Mouse (Mus musculus): ENCODE results near the gene Habp4. TPM values are rescaled to one million over a fixed set of nuclear protein-coding genes. Genes with fewer than 3 reads are reported as not detected.

Gene Habp4
- polyA plus RNA-seq, 1 experiment: 8.3 TPM

DNA sequence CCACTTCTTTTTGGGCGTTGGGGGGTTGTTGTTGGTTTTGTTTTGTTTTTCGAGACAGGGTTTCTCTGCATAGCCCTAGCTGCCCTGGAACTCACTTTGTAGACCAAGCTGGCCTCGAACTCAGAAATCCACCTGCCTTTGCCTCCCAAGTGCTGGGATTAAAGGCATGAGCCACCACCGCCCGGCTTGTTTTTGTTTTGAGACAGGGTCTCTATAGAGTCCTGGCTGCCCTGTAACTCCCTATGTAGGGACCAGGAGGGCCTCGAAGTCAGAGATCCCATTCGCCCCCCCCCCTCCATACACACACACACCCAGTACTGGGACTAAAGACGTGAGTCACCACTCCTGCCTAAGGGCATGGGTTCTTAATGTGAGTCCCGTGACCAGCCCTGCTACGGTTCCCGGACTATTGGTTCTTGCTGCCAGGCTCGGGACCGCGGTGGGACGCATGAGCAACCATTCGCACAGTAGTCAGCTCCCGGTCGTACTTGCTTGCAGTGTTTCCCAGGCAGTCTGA is 7.8 kb upstream of the Habp4 start:
- Histone ChIP-seq H3K36me3 (ENCODE audit: control insufficient read depth, insufficient read depth, low read length) (no peaks in the 10 kb centered on the region), H3K4me3 (ENCODE audit: extremely low read depth, insufficient read depth, insufficient read length) (peak overlapping the region; percentile 96), H3K27me3 (ENCODE audit: control insufficient read depth, insufficient read depth, low read length) (no peaks in the 10 kb centered on the region), H3K27ac (ENCODE audit: insufficient read depth, low read length) (peak overlapping the region; percentile 25; the same call in 1 of the 2 replicates), H3K4me1 (ENCODE audit: control insufficient read depth, insufficient read depth, insufficient read length) (no peaks in the 10 kb centered on the region; the same call in 1 of the 2 replicates)
- no peak for TF ChIP-seq CTCF (IDR thresholded peaks at IDR 0.05; ENCODE audit: extremely low read depth, insufficient read depth, insufficient read length, insufficient replicate concordance)
- no peak for TF ChIP-seq POLR2A (IDR thresholded peaks at IDR 0.05; ENCODE audit: low read depth, low read length)
- WGBS: 2% methylated on average over 18 of the region's 18 CpGs
- peak in 1 of 2 experiments; percentile 35 for DNase-seq (ENCODE audit: low read depth in 1 of 2, low spot score in 2 of 2)

DNA sequence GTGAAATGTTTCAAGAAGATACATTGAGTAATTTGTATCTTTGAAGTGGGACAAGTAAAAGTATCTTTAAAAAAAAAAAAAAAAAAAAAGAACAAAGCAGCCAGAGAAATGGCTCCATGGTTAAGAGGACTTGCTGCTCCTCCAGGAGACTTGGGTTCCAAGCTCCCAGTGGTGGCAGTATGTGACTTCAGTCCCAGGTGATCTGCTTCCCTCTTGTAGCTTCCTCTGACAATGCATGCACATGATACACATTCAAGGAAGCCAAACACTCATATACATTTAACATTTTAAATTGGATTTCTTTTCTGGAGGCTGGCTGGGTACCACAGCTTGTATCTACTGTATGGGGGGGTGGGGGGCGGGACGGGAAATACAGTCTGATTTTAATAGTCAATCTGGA is 7.0 kb upstream of the Habp4 start:
- TF ChIP-seq POLR2A (IDR thresholded peaks at IDR 0.05; ENCODE audit: low read depth, low read length): no peak
- TF ChIP-seq CTCF (IDR thresholded peaks at IDR 0.05; ENCODE audit: extremely low read depth, insufficient read depth, insufficient read length, insufficient replicate concordance): no peak
- H3K27me3 ChIP-seq (ENCODE audit: control insufficient read depth, insufficient read depth, low read length): no peaks in the 10 kb centered on the region
- no peak overlapping the region for H3K4me3 ChIP-seq (ENCODE audit: extremely low read depth, insufficient read depth, insufficient read length)
- no peak for DNase-seq (ENCODE audit: low read depth in 1 of 2, low spot score in 2 of 2)
- H3K4me1 ChIP-seq (ENCODE audit: control insufficient read depth, insufficient read depth, insufficient read length): no peaks in the 10 kb centered on the region; the same call in 1 of the 2 replicates
- no peaks in the 10 kb centered on the region for H3K36me3 ChIP-seq (ENCODE audit: control insufficient read depth, insufficient read depth, low read length)
- WGBS: 78% methylated on average over 2 of the region's 2 CpGs
- no peak overlapping the region for H3K27ac ChIP-seq (ENCODE audit: insufficient read depth, low read length)

DNA sequence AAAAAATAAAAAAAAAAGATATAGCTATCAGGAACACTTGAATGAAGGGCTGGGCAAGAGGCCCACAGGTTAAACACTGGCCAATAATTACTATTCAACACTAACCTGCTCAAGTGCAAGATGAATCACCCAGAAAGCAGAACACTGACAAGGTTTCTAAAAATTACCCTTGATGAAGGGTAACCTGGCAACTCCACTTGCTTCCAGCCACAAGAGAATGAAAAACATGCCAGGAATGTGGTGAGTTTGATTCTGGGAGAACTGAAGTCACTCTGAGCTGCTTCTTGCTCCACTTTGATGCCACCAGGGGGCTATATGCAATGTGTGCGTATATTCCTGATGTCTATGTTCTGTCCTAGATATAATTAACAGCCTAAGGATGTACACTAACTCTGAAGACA is 6.5 kb upstream of the Habp4 start:
- H3K4me3 ChIP-seq (ENCODE audit: extremely low read depth, insufficient read depth, insufficient read length): no peak overlapping the region
- WGBS: 66% methylated on average over 1 of the region's 1 CpGs
- DNase-seq (ENCODE audit: low read depth in 1 of 2, low spot score in 2 of 2): no peak
- no peak overlapping the region for H3K27ac ChIP-seq (ENCODE audit: insufficient read depth, low read length)
- H3K4me1 ChIP-seq (ENCODE audit: control insufficient read depth, insufficient read depth, insufficient read length): no peaks in the 10 kb centered on the region; the same call in 1 of the 2 replicates
- H3K27me3 ChIP-seq (ENCODE audit: control insufficient read depth, insufficient read depth, low read length): no peaks in the 10 kb centered on the region
- TF ChIP-seq POLR2A (IDR thresholded peaks at IDR 0.05; ENCODE audit: low read depth, low read length) (no peak), CTCF (IDR thresholded peaks at IDR 0.05; ENCODE audit: extremely low read depth, insufficient read depth, insufficient read length, insufficient replicate concordance) (no peak)
- H3K36me3 ChIP-seq (ENCODE audit: control insufficient read depth, insufficient read depth, low read length): no peaks in the 10 kb centered on the region

DNA sequence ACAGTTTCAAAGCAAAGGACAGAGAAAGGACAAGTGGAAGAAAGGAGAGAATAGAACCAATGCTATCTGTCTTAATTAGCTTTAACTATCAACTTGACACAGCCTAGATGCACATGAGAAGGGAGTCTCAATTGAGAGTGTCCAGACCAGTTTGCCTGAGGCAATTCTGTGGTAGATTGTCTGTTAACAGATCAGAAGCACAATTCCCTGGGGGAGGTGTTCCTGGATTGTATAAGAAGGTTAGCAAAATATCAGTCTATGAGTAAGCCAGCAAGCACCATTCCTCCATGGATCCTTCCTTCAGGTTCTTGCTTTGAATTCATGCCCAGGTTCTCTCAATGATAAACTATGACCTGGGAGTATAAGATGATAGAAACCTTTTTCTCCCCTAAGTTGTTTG is 4.7 kb upstream of the Habp4 start:
- Histone ChIP-seq H3K4me1 (ENCODE audit: control insufficient read depth, insufficient read depth, insufficient read length) (peaks cover 4% of the 10 kb centered on the region), H3K27me3 (ENCODE audit: control insufficient read depth, insufficient read depth, low read length) (no peaks in the 10 kb centered on the region), H3K27ac (ENCODE audit: insufficient read depth, low read length) (no peak overlapping the region), H3K4me3 (ENCODE audit: extremely low read depth, insufficient read depth, insufficient read length) (no peak overlapping the region), H3K36me3 (ENCODE audit: control insufficient read depth, insufficient read depth, low read length) (no peaks in the 10 kb centered on the region)
- DNase-seq (ENCODE audit: low read depth in 1 of 2, low spot score in 2 of 2): no peak
- no peak for TF ChIP-seq POLR2A (IDR thresholded peaks at IDR 0.05; ENCODE audit: low read depth, low read length)
- TF ChIP-seq CTCF (IDR thresholded peaks at IDR 0.05; ENCODE audit: extremely low read depth, insufficient read depth, insufficient read length, insufficient replicate concordance): no peak

DNA sequence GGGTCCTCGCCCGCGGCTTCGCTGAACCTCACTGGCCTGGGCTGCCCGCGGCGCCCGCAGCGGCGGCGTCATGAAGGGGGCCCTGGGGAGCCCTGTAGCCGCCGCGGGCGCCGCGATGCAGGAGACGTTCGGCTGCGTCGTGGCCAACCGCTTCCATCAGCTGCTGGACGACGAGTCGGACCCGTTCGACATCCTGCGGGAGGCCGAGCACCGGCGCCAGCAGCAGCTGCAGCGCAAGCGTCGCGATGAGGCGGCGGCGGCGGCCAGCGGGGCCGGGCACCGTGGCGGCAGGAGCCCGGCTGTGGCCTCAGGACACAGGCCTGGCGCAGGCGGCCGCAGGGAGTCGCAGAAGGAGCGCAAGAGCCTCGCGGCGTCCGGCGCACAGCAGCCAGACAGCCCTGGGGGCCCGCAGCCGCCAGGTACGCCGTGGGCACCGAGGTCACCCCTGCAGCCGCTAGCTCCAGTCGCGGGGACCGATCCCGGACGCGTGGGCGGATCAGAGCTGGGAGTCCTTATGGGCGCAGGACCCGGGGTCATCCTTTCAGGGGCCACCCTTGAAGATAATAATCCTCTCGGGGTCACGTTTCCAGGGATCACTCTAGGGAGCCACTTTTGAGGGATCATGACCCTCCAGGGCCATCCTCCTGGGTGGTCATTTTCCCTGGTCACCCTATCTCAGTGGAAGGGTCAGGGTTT is 440 bp downstream of the Habp4 start:
- WGBS: under 1% methylated on average over 66 of the region's 71 CpGs
- peaks cover 13% of the 10 kb centered on the region for H3K4me1 ChIP-seq (ENCODE audit: control insufficient read depth, insufficient read depth, insufficient read length)
- TF ChIP-seq POLR2A (IDR thresholded peaks at IDR 0.05; ENCODE audit: low read depth, low read length) (no peak), CTCF (IDR thresholded peaks at IDR 0.05; ENCODE audit: extremely low read depth, insufficient read depth, insufficient read length, insufficient replicate concordance) (no peak)
- DNase-seq (ENCODE audit: low read depth in 1 of 2, low spot score in 2 of 2): peak in 1 of 2 experiments; percentile 37
- no peaks in the 10 kb centered on the region for H3K27me3 ChIP-seq (ENCODE audit: control insufficient read depth, insufficient read depth, low read length)
- peak overlapping the region; percentile 82 for H3K4me3 ChIP-seq (ENCODE audit: extremely low read depth, insufficient read depth, insufficient read length)
- H3K27ac ChIP-seq (ENCODE audit: insufficient read depth, low read length): peak overlapping the region; percentile 65
- no peaks in the 10 kb centered on the region for H3K36me3 ChIP-seq (ENCODE audit: control insufficient read depth, insufficient read depth, low read length)

DNA sequence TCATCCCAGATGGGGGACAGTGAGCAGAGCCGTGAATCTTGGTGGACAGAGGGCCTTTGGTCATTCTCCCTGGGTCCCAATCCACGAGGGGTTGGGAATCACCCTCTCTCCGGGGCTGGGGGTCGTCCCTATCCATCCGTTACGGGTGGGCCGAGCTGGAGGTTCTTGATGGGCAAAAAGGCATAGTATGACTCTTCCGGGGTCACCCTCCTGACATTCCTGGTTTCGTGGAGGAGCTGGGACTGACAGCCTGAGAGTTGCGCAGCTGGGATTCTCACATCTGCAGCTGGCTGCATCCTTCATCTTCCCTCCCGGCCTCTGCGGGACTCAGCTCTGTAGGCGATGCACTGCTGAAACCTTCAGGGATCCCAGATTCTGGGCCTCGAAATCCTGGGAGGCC is 1.0 kb downstream of the Habp4 start:
- TF ChIP-seq CTCF (IDR thresholded peaks at IDR 0.05; ENCODE audit: extremely low read depth, insufficient read depth, insufficient read length, insufficient replicate concordance) (no peak), POLR2A (IDR thresholded peaks at IDR 0.05; ENCODE audit: low read depth, low read length) (no peak)
- peaks cover 13% of the 10 kb centered on the region for H3K4me1 ChIP-seq (ENCODE audit: control insufficient read depth, insufficient read depth, insufficient read length)
- H3K27ac ChIP-seq (ENCODE audit: insufficient read depth, low read length): no peak overlapping the region
- 34% methylated on average over 14 of the region's 14 CpGs for WGBS
- H3K36me3 ChIP-seq (ENCODE audit: control insufficient read depth, insufficient read depth, low read length): no peaks in the 10 kb centered on the region
- DNase-seq (ENCODE audit: low read depth in 1 of 2, low spot score in 2 of 2): peak in 1 of 2 experiments; percentile 6
- no peaks in the 10 kb centered on the region for H3K27me3 ChIP-seq (ENCODE audit: control insufficient read depth, insufficient read depth, low read length)
- peak overlapping the region; percentile 82; the same call in 1 of the 2 replicates for H3K4me3 ChIP-seq (ENCODE audit: extremely low read depth, insufficient read depth, insufficient read length)

DNA sequence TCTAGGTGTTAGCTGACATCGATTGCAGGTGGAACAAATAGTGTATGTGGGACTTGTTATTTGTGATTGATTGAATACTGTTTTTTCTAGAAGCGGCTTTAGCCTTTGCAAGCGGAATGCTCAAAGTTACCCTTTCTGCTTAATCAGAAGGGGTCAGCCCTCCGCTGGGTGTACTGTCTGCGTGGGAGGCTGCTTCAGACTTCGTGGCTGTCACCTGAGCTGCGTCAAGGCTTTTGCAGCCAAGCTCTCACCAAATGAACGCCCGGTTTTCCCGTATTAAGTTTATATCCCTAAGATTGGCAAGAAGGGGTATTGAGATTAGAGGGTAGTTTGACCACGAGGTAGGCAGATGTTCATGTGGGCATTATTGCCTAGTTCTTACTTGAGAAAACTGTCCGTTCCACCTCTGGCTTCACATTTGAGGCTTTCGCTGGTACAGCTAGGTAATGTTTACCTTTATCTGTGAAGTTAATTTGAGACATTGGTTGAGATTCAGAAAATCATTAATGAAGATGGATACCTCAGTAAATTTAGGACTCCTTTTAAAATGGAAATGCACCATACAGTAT is 1.6 kb downstream of the Habp4 start:
- peaks cover 13% of the 10 kb centered on the region for H3K4me1 ChIP-seq (ENCODE audit: control insufficient read depth, insufficient read depth, insufficient read length)
- 78% methylated on average over 13 of the region's 13 CpGs for WGBS
- no peak overlapping the region for H3K27ac ChIP-seq (ENCODE audit: insufficient read depth, low read length)
- TF ChIP-seq CTCF (IDR thresholded peaks at IDR 0.05; ENCODE audit: extremely low read depth, insufficient read depth, insufficient read length, insufficient replicate concordance): no peak
- TF ChIP-seq POLR2A (IDR thresholded peaks at IDR 0.05; ENCODE audit: low read depth, low read length): no peak
- no peak for DNase-seq (ENCODE audit: low read depth in 1 of 2, low spot score in 2 of 2)
- no peaks in the 10 kb centered on the region for H3K36me3 ChIP-seq (ENCODE audit: control insufficient read depth, insufficient read depth, low read length)
- no peak overlapping the region for H3K4me3 ChIP-seq (ENCODE audit: extremely low read depth, insufficient read depth, insufficient read length)
- no peaks in the 10 kb centered on the region for H3K27me3 ChIP-seq (ENCODE audit: control insufficient read depth, insufficient read depth, low read length)

All from spleen, adult 2 months (tissue).